Mouse (Mus musculus) kidney, postnatal 36 days (tissue): ENCODE results near the gene Rab5if.
A peak's percentile ranks its signal among the peaks of the same experiment; 100 is the strongest.
"Not testable (repeated sequence)": the region's sequence is repeated elsewhere in the genome, so short reads cannot be mapped to it uniquely, and the experiment has no call there.

Experiments
- DNase-seq, 2 experiments: peaks; one replicate each; pipeline ENCODE4 v3.0.0; 2021 to 2022; ENCODE audit warnings: mixed read lengths in 2 of 2

Gene Rab5if

DNA sequence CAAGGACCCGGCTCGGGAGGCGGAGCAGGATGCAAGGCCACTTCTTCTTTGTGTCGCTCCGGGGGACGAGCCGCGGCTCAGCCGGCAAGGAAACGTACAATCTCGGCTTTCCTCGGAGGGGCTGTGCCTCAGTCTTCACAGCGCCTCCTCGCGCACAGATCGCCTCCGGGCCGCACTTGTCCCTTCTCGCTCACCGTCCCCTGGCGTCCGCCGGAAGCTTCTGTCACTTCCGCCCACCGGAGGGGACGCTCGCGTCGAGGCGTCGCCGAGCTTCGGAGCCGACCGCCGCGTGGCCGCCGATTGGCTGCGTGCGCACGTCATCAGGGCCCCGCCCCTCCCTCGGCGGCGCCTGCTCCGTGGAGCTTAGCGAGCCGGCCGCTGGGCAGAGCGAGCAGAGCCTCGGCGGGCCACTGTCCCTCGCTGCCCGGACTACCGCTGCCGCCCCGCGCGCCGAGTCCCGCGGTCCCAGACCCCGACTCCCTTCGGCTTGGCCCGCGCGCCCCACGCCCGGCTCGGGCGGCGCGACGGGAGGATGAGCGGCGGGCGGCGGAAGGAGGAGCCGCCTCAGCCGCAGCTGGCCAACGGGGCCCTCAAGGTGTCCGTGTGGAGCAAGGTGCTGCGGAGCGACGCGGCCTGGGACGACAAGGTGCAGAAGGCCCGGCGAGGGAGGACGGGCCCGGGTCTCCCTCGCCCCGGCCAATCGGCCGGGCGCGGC, at the start of gene Rab5if:
Gene Rab5if, plus strand, starts transcription at position 357 of the 715 bp plus-strand sequence.
- peak; percentile 97 to 99 for DNase-seq

DNA sequence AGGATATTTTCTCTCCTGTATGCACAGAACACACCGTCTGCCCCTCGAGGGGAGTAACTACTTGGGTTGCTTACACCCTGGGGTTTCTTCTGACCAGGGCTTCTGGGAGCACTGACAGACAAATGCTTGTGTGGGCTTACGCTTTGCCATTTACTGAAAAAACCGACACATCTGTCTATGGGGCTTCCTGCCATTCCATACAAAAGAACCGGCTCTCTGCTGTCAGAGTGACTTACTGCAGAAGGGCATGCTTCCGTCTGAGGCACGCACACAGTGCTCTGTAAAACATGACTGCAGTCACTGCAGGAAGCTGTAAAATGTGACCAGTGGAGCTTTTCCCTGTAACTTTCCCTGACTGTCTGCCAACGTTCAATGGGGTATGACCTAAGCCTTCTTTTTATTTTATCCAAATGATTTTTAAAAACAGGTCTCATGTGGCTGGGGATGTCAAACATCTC, 48.6 kb upstream of the Rab5if start:
- peak; percentile 53 to 63 for DNase-seq

- DNase-seq, result no peak
These were observed 48.0 kb upstream of the Rab5if start for GRCm38 (mm10) chr2:156814893-156815292.

DNA sequence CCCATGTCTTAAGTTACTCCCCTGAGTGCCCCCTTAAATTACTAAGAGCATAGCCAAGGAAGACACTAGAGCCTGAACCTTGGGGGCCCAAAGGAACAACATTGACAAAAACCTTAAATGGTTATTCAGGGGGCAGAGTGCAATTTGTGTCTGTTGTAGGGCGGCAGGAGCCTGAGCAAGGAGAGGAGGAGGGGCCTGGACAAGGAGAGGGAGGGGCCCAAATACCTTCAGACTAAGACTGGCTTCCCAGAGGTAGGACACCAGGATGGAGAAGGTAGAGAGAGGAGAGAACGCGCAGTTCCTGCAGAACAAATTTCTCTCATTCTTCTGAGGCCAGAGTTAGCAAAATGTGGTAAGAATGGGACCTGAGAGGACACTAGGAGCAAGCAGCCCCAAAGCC, 47.5 kb upstream of the Rab5if start:
- no peak for DNase-seq

DNA sequence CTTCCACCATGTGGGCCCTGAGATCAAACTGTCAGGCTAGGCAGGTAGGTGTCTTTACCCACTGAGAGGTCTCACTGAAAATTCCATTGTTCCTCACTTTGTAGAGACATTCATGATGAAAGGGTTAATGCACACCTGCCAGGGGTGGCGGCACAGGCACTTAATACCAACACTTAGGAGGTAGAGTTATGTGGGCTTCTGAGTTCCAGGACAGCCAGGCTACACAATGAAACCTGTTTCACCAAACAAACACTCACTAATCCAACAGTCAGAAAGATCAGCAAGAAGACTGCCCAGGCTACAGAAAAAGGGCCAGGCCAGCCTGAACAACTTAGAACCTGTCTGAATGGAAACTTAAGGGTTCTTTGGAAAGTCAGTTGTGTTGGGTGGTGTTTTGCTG, 46.8 kb upstream of the Rab5if start:
- no peak for DNase-seq

GRCm38 (mm10) chr2:156825128-156825527, 37.8 kb upstream of the Rab5if start:
- DNase-seq, result not testable (repeated sequence)

- DNase-seq, result no peak
These were observed 28.6 kb upstream of the Rab5if start for GRCm38 (mm10) chr2:156834336-156834735.

GRCm38 (mm10) chr2:156838839-156839238, 24.1 kb upstream of the Rab5if start:
- DNase-seq, result no peak

- peak; percentile 51 to 75 for DNase-seq
These were observed 23.4 kb upstream of the Rab5if start, which contains the start of gene Tgif2 for GRCm38 (mm10) chr2:156839319-156840191. Gene Tgif2, plus strand, starts transcription at chr2:156840007.

DNA sequence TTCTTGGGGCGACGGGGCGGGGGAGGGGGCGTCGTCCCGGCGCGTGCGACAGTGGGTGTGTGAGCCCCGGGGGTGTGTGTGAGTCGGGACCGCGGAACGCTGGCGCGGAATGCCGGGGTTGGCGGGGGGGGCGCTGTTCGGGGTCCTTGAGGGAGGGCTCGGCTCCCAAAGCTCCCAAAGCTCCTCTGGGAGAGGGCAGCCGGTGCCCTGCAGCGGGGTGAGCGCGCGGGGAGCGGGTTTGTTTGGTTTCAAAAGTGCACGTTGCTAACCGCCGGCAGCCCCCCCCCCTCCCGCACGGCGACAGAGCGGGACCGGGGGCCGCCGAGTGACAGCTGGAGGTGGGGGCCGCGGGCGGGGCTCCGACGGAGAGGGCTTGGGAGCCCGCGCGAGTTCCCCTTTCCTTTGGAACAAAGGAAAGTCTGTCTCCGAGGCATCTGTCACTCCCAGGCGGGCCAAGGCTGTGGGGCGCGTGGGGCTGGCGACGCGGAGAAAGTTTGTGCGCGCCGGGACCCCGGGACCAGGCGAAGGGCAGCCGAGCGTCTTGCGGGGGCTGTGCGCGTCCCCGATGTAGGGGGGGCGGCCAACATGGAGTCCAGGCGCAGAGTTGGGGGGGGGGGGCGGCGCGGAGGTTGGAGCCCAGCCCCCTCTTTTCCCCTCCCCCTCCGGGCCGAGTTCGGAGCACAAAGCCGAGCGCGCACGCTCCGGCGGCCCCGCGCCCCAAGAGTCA, 22.5 kb upstream of the Rab5if start:
- DNase-seq, result peak in 1 of 2 experiments; percentile 44

DNA sequence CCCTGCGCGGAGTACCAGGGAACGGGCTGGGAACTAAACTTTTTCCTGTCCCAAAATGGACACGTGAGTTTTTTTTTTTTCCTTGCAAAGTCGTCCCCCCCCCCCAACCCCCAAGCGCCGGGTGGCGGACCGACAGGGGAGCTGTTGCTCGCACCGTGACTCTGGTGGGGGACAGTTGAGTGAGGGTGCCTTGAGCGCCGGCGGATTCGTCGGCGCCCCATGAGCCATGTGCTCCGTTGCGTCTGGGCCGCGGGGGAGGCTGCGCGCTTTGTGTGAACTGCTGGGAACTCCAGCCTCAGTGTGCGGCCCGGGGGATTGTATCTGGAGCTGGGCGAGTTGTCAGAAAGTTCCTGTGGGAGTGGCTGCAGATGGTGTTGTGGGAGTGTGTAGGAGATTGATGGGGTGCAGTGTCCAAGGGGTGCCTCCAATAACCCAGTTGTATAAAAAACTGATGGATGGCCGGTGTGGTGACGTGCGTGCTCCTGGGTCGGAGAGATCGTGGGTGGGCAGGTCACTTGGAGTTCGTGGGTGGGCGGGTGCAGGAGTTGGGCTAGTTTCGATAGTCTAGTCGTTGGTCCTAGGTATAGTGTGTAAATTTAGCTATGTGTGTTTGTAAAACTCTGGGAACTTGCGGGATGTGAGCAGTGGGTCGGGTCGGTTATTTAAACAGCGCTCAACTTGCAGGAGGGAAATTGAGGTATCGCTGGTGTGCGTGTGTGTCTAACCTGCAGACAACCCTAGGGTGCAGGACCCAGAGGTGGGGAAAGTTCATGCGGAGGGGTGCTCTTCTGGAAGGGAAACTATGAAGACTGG, 21.7 kb upstream of the Rab5if start:
- peak; percentile 52 to 70 for DNase-seq

DNA sequence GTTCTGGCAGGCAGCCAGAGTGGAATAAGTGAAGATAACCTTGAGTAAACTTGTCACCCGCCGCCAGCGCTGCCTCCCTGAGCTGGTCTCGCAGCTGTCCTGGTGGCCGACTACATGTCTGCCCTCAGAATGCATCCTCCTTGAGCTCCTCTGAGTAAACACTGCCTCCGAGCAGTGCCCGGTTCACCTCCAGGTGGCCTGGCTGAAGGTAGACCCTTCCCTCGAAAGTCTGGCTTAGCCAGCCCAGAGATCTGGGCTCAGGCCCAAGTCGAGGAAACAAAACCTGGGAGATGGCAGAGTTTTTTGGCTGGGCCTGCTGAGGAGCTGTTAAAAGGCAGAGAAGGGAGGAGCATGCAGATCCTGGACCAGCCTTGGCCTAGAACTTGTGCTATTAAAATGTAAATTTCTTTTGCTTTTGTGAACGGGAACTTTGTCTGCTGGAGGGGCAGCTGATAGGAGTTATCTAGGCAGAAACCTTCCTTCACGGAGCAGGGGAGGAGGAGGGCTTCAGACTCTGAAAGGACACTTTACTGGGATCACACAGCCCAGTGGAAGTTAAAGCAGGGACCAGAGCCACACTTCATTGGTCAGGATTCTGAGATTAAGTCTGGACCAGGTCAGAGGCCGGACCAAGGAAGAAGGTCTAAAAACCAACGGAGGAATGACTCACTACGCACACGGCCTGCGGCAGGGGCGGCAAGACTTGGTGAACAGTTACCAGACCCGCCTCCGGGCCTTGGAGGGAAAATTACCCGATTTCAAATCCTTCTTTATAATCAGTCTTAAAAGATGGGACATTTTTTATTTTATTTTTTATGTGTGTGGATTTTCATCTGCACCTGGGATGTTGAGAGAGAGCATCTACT, 20.9 kb upstream of the Rab5if start:
- DNase-seq, result peak; percentile 36 to 64

- DNase-seq, result no peak
These were observed 20.2 kb upstream of the Rab5if start for GRCm38 (mm10) chr2:156842711-156843110.

- no peak for DNase-seq
These were observed 19.6 kb upstream of the Rab5if start for GRCm38 (mm10) chr2:156843331-156843730.

DNA sequence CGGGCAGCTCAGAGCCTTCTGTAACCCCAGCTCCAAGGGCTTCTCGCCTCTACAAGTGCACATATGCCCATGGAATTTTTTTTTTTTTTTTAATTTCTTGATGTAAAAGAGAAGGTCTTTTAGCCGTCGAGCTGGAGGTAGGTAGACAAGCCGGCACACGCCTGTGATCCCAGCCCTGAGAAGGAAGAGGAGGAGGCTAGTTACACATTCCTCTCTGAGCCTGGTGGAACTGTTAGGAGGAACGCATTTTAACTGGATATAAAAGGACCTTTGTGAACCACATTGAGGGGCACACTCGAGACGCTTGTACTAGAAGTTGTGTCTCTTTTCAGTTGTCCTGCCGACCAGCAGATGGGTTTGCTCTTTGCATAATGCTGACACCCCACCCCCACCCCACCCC, 18.2 kb upstream of the Rab5if start:
- DNase-seq, result no peak

GRCm38 (mm10) chr2:156847653-156848052, 15.3 kb upstream of the Rab5if start:
- no peak for DNase-seq

GRCm38 (mm10) chr2:156848526-156849182, 14.3 kb upstream of the Rab5if start:
- DNase-seq, result no peak

GRCm38 (mm10) chr2:156850505-156850904, 12.4 kb upstream of the Rab5if start:
- no peak for DNase-seq

DNA sequence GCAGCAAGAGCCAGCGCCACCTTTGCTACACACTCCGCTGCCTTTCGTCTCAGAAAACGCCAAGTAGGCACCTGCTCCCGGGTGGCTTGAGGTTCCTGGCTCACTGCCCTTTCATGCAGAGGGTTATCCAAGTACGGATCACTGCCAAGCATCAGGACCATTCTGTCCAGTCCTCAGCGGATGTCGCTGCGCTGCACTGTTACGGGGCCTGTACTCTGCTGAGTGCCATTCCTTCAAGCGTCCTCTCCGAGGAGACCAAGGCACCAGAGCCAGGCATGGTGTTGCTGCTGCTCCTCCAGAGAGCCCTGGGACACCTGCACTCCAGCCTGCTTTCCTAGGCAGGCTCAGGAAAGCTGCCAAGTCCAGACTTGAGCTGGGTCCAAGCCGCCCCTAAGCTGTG, 9.3 kb upstream of the Rab5if start:
- peak; percentile 7 to 24 for DNase-seq

DNA sequence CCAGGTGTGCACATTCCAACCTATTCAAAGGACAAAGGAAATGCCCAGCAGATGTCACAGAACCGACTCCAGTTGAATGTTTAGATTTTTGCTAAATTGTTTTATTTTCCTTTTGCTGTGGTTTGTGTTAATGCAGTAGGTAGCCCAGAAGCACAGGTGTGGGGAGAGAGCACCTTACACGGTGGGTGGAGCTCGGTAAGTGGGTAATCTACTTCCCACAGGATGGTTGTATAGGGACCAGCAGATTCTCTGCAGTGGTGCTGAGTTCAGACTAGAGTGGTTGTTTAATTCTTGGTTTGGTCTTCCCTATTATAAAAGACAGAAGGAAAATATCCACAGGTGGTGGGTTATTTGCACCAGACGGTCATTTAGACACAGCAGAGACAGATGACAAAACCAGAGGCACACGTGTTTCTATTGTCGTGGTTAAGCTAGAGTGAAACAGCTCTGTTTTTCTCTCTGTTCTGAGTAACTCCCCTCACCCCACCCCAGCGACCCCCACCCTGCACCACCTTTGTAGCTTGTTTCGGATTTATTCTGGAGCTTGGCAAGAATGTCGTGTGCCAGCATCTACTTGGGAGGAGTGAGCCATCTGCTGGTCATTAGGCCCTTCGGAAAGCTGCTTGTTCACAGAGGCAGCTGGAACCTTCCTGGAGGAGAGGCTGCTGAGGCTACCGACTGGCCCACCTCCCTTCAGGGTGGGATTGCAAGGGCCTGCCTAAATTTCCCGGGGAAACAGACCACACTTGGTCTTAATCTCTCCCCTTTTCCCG, 8.7 kb upstream of the Rab5if start:
- DNase-seq, result peak; percentile 56 to 68
